Mouse (Mus musculus): ENCODE measurements around the gene Rps27rt. TPM values are rescaled to one million over a fixed set of nuclear protein-coding genes. Genes with fewer than 3 reads are reported as not detected.

The Rps27rt gene
- 96.6 TPM for polyA plus RNA-seq (2014; fragmentation: Illumina TruSeq; extraction: RNeasy Lipid Tissue Mini Kit (QIAGEN cat#74804); ENCODE audit: low read depth, low replicate concordance)

DNA sequence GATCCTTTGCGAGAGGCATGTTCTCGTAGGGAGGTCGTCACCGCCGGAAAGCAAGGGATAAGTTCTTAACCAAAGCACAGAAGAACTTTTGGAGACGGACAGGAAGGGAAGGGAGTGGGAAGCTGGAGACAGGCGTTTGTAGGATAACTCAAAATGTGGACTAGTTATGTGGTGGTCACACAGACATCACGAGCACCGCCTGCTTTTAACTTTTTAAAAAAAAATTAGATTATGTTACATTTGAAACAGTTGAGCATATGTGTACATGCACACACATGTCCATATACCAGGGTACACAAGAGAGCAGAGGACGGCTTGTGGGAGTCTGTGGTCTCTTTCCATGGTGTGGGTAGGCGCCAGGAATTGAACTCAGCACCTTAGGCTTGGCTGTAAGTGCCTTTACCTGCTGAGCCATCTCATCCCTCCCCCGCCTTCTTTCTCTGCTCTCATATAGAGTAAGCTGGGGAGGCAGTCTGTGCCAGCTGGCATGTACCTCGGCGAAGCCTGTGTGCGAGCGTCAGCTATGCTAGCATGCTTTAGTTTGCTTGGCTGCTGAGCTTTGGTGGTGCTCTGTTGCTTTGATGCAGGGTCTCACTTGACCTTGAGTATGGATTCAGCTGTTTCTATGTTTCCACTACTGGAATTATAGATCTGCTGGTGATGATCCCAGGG lies at the start of gene Rps27rt:
Gene Rps27rt, minus strand, starts transcription at position 51 of the 672 bp plus-strand sequence.

DNA sequence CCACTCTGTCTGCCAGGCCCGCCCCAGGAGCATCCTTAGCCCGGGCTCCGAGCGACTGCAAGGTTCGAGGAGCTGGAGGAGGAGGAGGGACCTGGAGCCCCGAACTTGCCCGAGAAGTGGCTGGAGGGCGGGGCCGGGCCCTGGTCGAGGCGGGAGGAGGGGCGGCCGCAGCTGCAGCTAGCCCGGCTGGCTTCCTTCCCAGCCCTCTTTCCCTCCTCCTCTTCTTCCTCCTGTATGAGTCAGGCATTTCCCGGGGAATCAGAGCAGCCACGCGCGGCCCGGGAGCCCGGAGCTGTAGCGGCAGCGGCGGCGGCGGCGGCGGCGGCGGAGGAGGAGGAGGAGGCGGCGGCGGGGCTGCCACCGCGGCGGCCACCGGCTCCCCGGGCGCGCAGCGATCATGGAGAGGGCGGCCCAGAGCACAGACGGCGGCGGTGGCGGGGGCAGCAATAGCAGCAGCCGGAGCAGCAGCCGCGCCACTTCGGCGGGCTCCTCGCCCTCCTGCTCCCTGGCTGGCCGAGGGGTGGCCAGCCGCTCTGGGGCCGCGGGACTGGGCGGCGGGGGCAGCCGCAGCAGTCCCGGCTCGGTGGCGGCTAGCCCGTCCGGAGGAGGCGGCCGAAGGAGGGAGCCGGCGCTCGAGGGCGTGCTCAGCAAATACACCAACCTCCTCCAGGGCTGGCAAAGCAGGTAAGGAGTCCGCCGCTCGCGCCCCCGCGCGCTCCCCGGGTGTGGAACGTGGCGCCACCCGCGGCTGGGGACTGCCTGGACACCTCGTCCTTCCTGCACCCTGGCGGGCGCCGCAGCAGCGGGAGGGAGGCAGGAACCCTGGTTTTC lies 4.0 kb downstream of the Rps27rt start, which contains the start of gene Osbpl10:
Gene Osbpl10, plus strand, starts transcription at position 289 of the 831 bp plus-strand sequence.

DNA sequence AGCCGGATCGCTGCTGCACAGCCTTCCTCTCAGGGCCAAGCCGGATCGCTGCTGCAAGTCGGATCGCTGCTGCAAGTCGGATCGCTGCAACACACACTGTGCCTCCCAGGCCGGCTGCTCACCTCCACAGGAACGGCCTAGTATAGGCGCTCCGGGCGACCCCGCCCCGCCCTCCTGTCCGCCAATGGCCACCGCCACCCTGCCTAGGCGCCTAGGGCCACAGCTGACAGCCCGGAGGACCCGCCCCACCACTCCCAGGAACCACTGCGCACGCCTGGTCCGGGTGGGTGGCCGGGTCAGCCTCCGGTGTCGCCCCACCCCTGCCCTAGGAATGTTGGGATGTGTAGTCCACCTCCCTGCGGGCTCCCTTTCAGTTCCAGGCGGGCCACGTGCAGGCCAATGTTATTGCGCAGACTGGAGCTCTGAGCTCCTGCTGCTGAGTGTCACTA lies 48.8 kb downstream of the Rps27rt start, which contains the start of gene Gpd1l:
Gene Gpd1l, minus strand, starts transcription at position 265 of the 449 bp plus-strand sequence.

Other genes starting within 250 kb of the Rps27rt start
- 18.3 TPM for gene Cmtm7, start 200.9 kb downstream of the Rps27rt start, polyA plus RNA-seq (2014; fragmentation: Illumina TruSeq; extraction: RNeasy Lipid Tissue Mini Kit (QIAGEN cat#74804); ENCODE audit: low read depth, low replicate concordance)
- 21.3 TPM for gene Cmtm8, start 138.6 kb downstream of the Rps27rt start, polyA plus RNA-seq (2014; fragmentation: Illumina TruSeq; extraction: RNeasy Lipid Tissue Mini Kit (QIAGEN cat#74804); ENCODE audit: low read depth, low replicate concordance)
- 26.1 TPM for gene Gpd1l, start 48.8 kb downstream of the Rps27rt start, polyA plus RNA-seq (2014; fragmentation: Illumina TruSeq; extraction: RNeasy Lipid Tissue Mini Kit (QIAGEN cat#74804); ENCODE audit: low read depth, low replicate concordance)
- 13.4 TPM for gene Osbpl10, start 4.2 kb downstream of the Rps27rt start, polyA plus RNA-seq (2014; fragmentation: Illumina TruSeq; extraction: RNeasy Lipid Tissue Mini Kit (QIAGEN cat#74804); ENCODE audit: low read depth, low replicate concordance)

Measured in adipose tissue, adult 10 weeks (tissue).